Mouse (Mus musculus): ENCODE measurements around the gene Dapl1.

DNA sequence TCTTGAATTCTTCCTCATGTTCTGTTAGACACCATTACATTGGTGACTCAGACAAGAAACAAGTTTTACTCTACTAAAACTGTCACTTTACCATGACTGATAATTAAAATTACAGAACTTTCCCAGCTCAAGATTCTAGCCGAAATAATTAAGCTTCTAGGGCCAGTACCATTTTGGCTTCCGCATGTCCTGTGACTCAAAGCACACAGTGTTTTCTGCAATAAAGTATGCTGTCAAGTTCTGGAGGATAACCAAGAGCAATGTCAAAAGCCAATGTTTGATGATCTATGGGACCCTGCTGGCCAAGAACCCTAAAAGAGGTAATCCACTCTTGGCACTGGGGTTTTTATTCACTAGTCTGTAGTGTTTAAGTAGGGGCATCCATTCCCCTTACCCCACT, 15.3 kb downstream of the Dapl1 start:
- no peak for TF ChIP-seq POLR2A (IDR thresholded peaks at IDR 0.05; ENCODE audit: borderline replicate concordance, extremely low read depth, insufficient read depth, insufficient read length, poor library complexity, severe bottlenecking)
- TF ChIP-seq CTCF (IDR thresholded peaks at IDR 0.05; ENCODE audit: borderline replicate concordance, extremely low read depth, insufficient read depth, insufficient read length): no peak
